Mouse (Mus musculus): Measurements from ENCODE around the gene 1700011L22Rik. TPM values are rescaled to one million over a fixed set of nuclear protein-coding genes. Genes with fewer than 3 reads are reported as not detected.

1700011L22Rik gene
- polyA plus RNA-seq, 1 experiment: not detected

- Histone ChIP-seq H3K4me1 (ENCODE audit: control insufficient read depth, insufficient read depth, insufficient read length, low read length) (peaks cover 2% of the 10 kb centered on the region; the same call in 1 of the 2 replicates), H3K27ac (replicated peaks; ENCODE audit: low read depth, low read length) (no peak overlapping the region), H3K4me3 (ENCODE audit: insufficient read depth, low read depth, low read length) (no peak overlapping the region)
These were observed 26.1 kb downstream of the 1700011L22Rik start for GRCm38 (mm10) chr8:79222106-79222751.

GRCm38 (mm10) chr8:79211630-79212029 is 36.7 kb downstream of the 1700011L22Rik start:
- Histone ChIP-seq H3K27ac (replicated peaks; ENCODE audit: low read depth, low read length) (no peak overlapping the region), H3K4me1 (ENCODE audit: control insufficient read depth, insufficient read depth, insufficient read length, low read length) (peaks cover 18% of the 10 kb centered on the region), H3K4me3 (ENCODE audit: insufficient read depth, low read depth, low read length) (no peak overlapping the region)

GRCm38 (mm10) chr8:79209641-79210358 is 38.6 kb downstream of the 1700011L22Rik start:
- Histone ChIP-seq H3K4me1 (ENCODE audit: control insufficient read depth, insufficient read depth, insufficient read length, low read length) (peaks cover 19% of the 10 kb centered on the region), H3K27ac (replicated peaks; ENCODE audit: low read depth, low read length) (peak overlapping the region; percentile 50), H3K4me3 (ENCODE audit: insufficient read depth, low read depth, low read length) (peak overlapping the region; percentile 58)

DNA sequence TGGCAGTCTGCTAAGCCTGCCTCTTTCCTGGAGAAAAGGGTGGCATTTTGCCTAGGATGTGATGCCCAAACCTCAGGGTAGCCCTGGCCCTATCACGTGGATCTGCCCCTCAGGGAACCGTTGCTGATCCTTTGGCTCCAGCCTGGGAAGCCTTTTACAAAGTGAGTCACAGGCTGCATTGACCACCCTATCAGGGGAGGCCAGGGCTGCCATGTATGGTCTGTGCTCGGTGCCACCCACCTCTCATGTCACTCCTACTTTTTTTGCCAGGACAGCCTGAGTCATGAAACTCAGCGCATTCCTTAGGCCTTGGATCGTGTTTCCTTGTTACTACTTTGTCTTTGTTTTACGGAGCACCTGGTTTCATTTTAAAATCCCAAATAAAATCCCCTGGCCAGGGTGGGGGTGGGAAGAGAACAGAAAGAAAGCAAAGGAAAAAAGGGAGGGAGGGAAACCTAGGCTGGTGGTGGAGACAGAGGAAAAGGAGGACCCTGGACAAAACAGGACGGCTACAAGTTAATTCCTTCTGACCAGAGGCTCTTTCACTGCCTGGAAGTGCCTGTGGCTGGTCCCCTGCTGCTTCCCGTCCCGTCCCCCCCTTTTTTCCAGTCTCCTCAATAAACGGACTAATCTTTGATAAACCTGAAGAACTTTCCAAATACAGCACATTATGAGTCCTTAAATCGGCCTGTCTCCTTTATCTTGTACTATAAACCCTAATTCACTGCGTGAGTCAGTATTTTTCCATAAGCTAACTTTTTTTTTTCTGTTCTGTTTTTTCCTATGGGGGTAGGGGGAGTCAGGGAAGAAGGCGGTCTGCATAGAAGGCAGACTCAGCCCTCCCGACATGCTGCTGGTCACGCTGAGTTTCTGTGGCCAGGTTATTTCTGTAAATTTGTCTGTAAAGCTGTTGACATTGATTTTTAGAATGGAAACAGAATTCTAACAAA is 39.4 kb downstream of the 1700011L22Rik start:
- Histone ChIP-seq H3K27ac (replicated peaks; ENCODE audit: low read depth, low read length) (peak overlapping the region; percentile 50), H3K4me3 (ENCODE audit: insufficient read depth, low read depth, low read length) (peak overlapping the region; percentile 58), H3K4me1 (ENCODE audit: control insufficient read depth, insufficient read depth, insufficient read length, low read length) (peaks cover 19% of the 10 kb centered on the region)

DNA sequence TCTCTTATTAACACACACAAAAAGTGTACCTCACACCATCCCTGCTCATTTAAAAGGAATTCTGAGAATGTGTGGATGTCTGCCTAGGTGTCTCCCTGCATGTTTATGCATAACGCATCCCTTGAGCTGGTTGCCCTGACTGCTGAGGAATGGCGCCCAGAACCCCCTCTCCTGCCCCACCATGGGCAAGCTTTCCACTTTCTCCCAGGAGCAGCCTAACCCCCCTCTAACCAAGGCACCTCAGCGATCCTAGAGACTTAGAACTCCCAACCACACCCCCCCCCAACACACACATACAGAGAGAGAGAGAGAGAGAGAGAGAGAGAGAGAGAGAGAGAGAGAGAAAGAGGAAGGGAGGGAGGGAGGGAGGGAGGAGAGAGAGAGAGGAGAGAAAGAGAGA is 40.2 kb downstream of the 1700011L22Rik start:
- H3K4me1 ChIP-seq (ENCODE audit: control insufficient read depth, insufficient read depth, insufficient read length, low read length): peaks cover 19% of the 10 kb centered on the region
- H3K27ac ChIP-seq (replicated peaks; ENCODE audit: low read depth, low read length): no peak overlapping the region
- no peak overlapping the region for H3K4me3 ChIP-seq (ENCODE audit: insufficient read depth, low read depth, low read length)

- H3K27ac ChIP-seq (replicated peaks; ENCODE audit: low read depth, low read length): peak overlapping the region; percentile 77
- peaks cover 19% of the 10 kb centered on the region for H3K4me1 ChIP-seq (ENCODE audit: control insufficient read depth, insufficient read depth, insufficient read length, low read length)
- no peak overlapping the region for H3K4me3 ChIP-seq (ENCODE audit: insufficient read depth, low read depth, low read length)
These were observed 41.5 kb downstream of the 1700011L22Rik start for GRCm38 (mm10) chr8:79206895-79207294.

GRCm38 (mm10) chr8:79201446-79202147 is 46.8 kb downstream of the 1700011L22Rik start:
- Histone ChIP-seq H3K4me1 (ENCODE audit: control insufficient read depth, insufficient read depth, insufficient read length, low read length) (peaks cover under 1% of the 10 kb centered on the region; the same call in 1 of the 2 replicates), H3K27ac (replicated peaks; ENCODE audit: low read depth, low read length) (no peak overlapping the region), H3K4me3 (ENCODE audit: insufficient read depth, low read depth, low read length) (no peak overlapping the region)

DNA sequence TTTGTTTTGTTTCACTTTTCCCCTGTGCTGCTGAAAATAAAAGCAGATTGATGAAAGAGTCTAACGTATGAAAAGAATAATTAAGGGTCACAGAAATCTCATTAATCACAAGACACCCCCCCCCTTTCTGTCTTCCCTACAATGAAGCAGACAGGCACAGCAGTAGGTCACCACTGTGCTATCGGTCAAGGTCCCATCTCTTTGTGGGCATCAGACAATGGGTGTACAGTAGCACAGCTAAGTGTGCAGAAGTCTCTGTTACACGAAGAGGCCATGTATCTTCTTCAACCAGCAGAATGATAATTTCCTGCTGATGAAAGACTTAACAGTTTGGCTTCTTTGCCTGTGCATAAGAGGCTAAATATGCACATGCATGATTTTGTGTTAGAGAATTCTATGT is 49.7 kb downstream of the 1700011L22Rik start:
- H3K4me1 ChIP-seq (ENCODE audit: control insufficient read depth, insufficient read depth, insufficient read length, low read length): no peaks in the 10 kb centered on the region
- H3K27ac ChIP-seq (replicated peaks; ENCODE audit: low read depth, low read length): no peak overlapping the region
- no peak overlapping the region for H3K4me3 ChIP-seq (ENCODE audit: insufficient read depth, low read depth, low read length)

DNA sequence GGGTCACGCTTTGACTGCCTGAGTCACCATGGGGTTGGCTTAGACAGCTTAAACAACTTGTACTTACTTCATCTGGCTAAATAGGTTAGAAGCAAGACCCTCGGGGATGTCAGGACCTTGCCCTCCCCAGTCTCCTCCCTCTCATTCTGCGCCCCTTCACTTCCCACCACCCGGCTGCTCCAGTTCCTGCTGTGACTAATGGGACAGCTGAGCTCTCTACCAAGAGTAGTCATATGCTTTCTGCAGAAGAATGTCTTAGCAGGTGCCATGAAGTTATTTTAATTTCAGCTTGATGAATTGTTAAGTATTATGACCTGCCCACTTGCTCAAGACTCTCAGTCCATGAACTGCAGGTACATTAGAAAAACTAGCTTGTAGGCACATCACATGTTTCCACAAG is 51.9 kb downstream of the 1700011L22Rik start:
- no peak overlapping the region for H3K4me3 ChIP-seq (ENCODE audit: insufficient read depth, low read depth, low read length)
- H3K27ac ChIP-seq (replicated peaks; ENCODE audit: low read depth, low read length): no peak overlapping the region
- no peaks in the 10 kb centered on the region for H3K4me1 ChIP-seq (ENCODE audit: control insufficient read depth, insufficient read depth, insufficient read length, low read length)

GRCm38 (mm10) chr8:79190071-79190470 is 58.3 kb downstream of the 1700011L22Rik start:
- H3K4me3 ChIP-seq (ENCODE audit: insufficient read depth, low read depth, low read length): no peak overlapping the region
- no peak overlapping the region for H3K27ac ChIP-seq (replicated peaks; ENCODE audit: low read depth, low read length)
- H3K4me1 ChIP-seq (ENCODE audit: control insufficient read depth, insufficient read depth, insufficient read length, low read length): no peaks in the 10 kb centered on the region

GRCm38 (mm10) chr8:79185488-79185887 is 62.9 kb downstream of the 1700011L22Rik start:
- Histone ChIP-seq H3K4me1 (ENCODE audit: control insufficient read depth, insufficient read depth, insufficient read length, low read length) (no peaks in the 10 kb centered on the region), H3K27ac (replicated peaks; ENCODE audit: low read depth, low read length) (no peak overlapping the region), H3K4me3 (ENCODE audit: insufficient read depth, low read depth, low read length) (no peak overlapping the region)

DNA sequence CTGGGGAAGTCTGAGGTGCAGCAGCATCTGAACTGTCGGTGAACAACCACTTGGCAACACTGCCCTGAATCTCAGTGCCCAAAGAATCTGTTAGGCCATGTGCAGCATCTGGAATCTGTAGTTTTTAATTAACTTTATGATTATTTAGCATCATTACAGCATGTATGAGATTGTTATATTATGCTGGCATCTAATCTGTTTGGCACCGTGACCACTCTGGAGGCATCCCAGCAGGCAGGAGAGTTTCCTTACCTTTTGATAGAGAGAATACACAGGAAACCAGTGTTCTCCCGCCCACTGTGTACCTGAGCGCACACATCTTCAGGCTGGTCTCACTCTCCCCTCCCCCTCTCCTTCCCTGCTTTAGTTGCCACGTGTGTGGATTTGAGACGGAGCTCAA is 68.7 kb downstream of the 1700011L22Rik start:
- Histone ChIP-seq H3K4me1 (ENCODE audit: control insufficient read depth, insufficient read depth, insufficient read length, low read length) (no peaks in the 10 kb centered on the region), H3K4me3 (ENCODE audit: insufficient read depth, low read depth, low read length) (no peak overlapping the region)

GRCm38 (mm10) chr8:79175991-79176390 is 72.4 kb downstream of the 1700011L22Rik start:
- Histone ChIP-seq H3K27ac (replicated peaks; ENCODE audit: low read depth, low read length) (no peak overlapping the region), H3K4me1 (ENCODE audit: control insufficient read depth, insufficient read depth, insufficient read length, low read length) (no peaks in the 10 kb centered on the region; the same call in 1 of the 2 replicates), H3K4me3 (ENCODE audit: insufficient read depth, low read depth, low read length) (no peak overlapping the region)

More for the DNA sequence above, 68.7 kb downstream of the 1700011L22Rik start:
- no peak overlapping the region for H3K27ac ChIP-seq (replicated peaks; ENCODE audit: low read depth, low read length)

DNA sequence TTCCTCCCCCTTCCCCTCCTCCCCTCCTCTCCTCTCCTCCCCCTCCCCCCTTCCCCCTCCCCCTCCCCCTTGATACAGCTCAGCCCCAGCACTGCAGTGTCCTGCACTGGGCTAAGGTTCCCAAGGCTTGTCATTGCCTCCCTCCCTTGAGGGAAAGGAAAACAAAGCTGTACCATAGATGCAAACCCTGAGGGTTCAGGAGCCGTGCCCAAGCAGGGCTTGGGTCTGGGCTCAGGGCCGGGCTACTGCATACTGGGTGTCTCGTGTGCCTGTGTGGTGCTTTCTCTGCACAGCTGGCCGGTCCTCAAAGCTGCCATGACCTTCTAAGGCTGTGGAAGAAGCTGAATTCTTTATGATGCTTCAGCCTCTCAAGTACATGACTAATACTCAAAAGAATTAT is 74.8 kb downstream of the 1700011L22Rik start:
- Histone ChIP-seq H3K27ac (replicated peaks; ENCODE audit: low read depth, low read length) (no peak overlapping the region), H3K4me1 (ENCODE audit: control insufficient read depth, insufficient read depth, insufficient read length, low read length) (no peaks in the 10 kb centered on the region; the same call in 1 of the 2 replicates), H3K4me3 (ENCODE audit: insufficient read depth, low read depth, low read length) (no peak overlapping the region)

All from brown adipose tissue, adult 24 weeks (tissue).